Mouse (Mus musculus) layer of hippocampus, postnatal 36 days (tissue): ENCODE results near the gene Hspa1b. TPM values are rescaled to one million over a fixed set of nuclear protein-coding genes. Genes with fewer than 3 reads are reported as not detected.
"Not testable (repeated sequence)": the region's sequence is repeated elsewhere in the genome, so short reads cannot be mapped to it uniquely, and the experiment has no call there.

Source experiments
- DNase-seq, 2 experiments: peaks; one replicate each; pipeline ENCODE4 v3.0.0; 2022
- total RNA-seq, 2 experiments: library from RNA; stranded (reverse); gene quantifications; 2 replicates each; pipeline ENCODE4 v1.2.3; 2021

Gene Hspa1b
- total RNA-seq, 2 experiments from 2014 or later: 28.0 to 35.6 TPM

DNA sequence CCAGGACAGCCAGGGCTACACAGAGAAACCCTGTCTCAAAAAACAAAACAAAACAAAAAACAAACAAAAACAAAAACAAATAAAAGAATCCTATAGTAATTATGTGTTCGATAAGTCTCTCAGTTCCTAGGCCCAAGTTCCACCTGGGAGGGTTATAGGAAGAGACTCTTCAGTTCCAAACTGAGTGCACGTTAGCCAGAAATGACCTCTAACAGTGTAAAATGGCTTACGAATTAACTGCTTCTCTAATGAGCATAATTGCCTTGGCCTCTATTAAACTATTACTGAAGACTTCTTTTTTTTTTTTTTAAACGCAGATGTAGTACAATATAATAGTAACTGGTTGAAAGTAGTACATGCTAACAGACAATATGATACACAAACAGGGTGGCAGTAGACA lies 5.1 kb downstream of the Hspa1b start:
- DNase-seq: no peak

DNA sequence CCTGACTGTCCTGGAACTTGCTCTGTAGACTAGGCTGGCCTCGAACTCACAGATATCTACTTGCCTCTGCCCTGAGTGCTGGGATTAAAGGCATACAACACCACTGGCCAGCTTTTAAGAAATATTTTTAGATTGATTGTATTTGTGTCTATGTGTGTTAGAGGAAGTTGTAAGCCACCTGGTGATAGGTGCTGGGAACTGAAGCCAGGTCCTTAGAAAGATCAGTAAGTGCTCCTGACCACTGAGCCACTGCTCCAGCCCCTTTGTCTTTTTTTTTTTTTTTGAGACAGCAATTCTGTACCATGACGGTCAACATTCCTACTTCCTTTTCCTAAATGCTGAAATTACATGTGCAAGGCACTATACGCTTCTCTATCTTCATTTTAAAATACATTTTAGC lies 5.8 kb downstream of the Hspa1b start:
- DNase-seq: no peak

DNA sequence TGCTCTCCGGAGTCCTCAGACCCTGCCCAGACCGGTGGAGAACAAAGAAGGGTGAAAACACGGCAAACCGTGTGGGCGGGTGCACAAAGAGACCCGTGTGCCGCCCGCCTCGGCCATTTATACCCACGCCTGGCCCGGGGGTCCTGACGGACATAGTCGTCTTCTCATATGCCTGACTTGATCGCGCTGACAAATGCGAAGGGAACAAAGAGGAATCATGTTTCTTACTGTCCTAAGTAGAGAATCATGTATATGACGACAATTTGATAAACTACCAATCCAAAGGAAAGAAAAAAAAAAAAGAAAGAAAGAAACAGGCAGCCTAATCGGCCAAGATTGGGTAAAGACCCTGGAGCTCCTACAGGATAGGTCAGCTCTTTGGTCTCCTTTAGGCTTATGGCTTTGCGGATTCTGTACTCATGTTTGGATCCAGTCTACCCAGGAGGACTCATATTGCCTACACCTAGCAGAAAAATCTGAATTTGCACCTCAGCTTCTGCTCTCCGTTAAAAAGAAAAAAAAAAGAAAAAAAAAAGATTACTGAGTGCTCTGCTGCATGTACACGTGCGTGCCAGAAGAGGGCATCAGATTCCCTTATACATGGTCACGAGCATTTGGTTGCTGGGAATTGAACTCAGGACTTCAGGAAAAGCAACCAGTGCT lies 6.5 kb downstream of the Hspa1b start:
- DNase-seq: peak; percentile 74 to 76

DNA sequence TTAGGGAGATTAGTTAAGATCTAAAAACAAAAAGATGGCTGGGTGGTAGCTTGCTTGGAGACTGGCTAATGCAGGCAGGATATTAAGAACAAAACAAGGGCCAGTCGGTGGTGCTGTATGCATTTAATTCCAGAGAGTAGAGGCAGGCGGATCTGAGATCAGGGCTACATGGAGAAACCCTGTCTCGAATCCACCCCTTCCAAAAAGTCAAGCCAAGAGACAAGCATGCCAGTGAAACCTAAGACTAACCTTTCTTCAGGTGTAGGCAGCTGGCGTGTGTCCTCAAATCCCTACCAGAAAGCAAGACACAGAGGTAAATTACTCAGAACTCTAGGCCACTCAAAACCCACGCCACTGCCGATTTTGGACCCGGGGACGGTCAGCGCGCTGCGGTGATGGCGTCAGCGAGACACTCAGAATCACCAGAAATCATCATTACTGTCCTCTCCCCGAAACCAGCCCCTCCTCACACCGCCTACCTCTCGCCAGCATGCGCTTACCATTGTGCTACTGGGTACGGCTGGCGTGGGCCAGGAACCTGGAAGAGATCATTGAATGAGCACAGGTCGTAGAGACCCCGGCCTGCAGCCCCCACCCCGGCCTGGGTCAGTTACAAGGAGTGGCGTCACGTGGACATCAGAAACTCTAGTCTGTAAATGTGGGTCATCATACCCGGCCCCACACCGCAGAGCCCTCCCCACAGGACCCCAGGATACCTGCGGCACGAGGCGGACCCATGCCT lies 7.2 kb downstream of the Hspa1b start:
- no peak for DNase-seq

DNA sequence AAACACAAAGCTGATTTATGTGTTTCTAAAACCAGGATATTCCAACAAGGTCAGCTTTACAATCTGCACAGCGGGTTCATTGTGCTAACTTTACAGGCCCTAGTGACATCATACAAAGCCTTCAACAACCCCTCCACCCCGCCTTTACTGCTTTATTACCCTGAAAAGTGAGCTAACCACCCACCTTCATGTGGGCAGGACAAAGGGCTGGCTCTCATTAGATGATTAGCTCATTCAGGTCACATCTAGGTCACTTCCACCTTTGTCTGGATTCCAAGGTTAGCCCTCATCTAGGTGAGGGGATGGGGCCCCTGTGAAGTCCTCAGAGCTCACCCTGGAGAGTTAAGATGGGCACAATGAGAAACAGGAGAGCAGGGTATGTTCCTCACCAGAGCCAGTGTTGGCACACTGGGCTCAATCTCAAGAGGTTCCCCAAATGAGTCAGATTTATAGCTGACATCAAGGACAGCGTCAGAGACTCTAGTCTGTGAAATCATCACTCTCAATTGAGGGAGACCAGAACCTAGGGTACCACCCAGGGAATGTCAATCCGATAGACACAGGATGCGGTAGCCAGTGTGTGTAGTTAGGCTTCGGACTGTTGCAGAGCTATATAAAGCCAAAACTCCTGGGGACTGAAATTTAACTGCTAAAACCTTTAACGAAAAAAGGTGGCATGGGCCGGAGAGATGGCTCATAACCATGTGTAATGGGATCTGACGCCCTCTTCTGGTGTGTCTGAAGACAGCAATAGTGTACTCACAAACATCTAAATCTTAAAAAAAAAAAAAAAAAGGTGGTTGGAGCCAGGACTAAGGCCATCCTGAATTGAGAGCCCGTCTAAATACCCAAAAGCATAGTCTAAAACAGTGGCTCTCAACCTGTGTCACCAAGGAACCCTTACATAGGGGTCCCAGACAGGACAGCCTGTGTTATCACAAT lies 8.3 kb downstream of the Hspa1b start:
- DNase-seq: no peak

DNA sequence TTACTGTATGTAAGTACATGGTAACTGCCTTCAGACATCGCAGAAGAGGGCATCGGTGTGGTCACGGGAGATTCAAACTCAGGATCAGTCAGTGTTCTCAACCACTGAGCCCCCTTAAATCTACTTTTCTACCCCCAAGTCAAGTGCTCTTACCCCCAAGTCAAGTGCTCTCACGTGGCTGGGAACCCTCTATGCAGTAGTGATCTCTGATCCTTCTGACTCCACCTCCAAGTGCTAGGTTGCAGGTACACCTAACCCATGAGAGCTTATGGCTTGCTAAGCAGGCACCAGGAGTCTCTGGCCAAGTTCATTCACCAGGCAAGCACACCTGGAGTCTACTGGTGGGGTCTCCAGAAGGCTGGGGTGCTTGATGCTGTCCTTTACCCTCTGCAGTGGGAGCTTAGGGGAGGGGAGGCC lies 9.5 kb downstream of the Hspa1b start:
- DNase-seq: no peak

DNA sequence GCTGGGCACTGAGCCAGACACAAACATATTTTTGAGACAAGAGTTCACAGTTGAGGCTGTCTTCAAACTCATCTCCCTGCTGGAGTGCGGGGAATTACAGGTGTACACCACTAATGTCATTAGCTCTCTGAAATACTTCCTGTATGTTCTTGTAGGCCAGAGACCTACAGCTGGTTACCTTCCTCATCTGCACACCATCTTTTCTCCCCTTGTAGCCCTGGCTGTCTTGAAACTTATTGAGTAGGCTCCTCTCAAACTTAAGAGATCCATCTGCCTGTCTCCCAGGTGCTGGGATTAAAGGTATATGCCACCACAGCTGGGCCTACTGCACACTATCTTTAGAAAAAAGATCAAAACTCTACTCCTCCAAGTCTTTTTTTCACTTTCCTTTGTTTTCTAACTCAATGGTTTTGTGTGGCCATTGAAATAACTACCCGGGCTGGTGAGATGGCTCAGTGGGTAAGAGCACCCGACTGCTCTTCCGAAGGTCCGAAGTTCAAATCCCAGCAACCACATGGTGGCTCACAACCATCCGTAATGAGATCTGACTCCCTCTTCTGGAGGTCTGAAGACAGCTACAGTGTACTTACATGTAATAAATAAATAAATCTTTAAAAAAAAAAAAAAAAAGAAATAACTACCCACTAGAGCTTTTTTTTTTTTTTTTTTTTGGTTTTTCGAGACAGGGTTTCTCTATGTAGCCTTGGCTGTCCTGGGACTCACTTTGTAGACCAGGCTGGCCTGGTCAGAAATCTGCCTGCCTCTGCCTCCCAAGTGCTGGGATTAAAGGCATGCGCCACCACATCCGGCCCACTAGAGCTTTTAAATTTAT lies 10.1 kb downstream of the Hspa1b start:
- not testable (repeated sequence) for DNase-seq

DNA sequence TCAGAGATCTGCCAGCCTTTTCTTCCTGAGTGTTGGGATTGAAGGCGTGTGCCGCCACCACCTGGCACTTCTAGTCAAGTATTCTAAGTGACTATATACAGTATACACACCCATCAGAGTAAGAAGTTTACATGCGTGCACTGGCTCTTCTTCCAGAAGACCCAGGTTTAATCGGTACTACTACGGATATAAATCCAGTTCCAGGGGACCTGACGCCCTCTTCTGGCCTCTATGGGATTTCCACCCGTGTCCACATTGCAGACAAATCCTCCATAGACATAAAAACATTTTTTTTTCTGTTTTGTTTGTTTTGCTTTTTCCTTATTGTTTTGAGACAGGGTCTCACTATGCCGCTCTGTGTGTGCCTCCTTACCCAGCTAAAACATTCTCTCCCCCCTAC lies 11.4 kb downstream of the Hspa1b start:
- DNase-seq: no peak

DNA sequence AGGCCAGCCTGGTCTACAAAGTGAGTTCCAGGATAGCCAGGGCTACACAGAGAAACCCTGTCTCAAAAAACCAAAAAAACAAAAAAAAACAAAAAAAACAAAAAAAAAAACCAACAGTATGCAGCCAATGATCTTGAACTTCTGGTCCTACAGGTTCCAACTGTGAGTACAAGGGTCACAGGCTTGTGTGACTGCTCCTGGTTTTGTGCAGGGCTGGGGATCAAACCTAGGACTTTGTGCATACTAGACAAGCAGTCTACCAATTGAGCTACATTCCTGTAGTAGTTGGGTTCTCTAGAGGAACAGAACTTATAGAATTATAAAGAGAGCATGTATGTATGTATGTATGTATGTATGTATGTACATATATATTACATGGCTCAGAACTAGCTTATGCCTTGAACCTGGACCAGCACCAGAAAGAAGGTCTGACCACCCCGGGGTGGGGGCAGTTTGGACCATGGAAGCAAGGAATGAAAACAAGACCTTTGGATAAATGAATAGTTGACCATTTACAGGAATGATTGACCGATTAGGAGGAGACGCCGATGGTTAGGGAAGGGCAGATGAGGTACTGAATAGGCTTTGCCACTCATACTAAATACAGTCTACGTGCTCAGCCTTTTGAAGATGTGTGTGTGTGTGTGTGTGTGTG lies 12.4 kb downstream of the Hspa1b start:
- DNase-seq: no peak

DNA sequence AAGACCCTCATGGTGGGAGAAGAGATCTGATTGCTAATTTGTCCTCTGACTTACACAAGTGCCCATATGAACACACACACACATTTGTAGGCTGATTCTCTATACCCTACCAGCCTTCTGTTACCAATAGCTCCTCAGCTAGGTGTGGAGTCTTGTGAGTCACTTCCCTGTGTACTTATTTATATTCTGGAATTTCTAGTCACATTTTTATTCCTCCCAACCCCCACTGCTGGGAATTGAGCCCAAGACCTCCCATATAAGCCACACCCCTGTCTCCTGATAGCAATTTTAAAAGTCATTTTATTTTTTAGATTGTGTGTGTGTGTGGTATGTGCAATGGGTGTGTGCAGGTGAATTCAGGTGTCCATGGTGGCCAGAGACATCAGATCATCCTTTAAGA lies 14.7 kb downstream of the Hspa1b start:
- DNase-seq: no peak

DNA sequence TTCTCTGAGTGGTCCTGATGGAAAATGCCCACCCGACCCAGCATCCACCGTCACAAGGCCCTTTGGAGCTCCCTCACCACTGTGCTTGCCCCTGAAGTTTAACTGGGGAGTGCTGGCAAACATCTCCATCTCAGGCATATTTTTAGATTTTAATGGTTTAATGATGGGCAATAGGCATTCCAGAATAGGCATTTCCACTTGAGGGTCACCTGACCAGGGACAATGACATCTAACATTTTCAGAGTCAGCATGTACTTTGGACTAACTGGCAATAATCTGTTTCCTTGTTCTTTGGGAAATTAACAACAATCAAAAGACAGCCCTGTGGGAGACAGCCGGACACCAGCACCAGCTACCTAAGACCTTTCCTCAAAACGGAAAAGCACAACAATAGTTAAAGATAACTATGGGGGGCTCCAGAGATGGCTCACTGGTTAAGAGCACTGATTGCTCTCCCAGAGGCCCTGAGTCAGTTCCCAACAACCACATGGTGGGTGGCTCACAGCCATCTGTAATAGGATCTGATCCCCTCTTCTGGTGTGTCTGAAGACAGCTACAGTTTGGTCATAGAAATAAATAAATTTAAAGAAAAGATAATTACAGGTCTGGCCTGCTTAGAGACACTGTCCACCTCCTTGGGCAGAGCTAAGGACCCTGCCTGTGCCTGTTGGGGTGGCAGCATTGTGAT lies 15.8 kb downstream of the Hspa1b start:
- no peak for DNase-seq

DNA sequence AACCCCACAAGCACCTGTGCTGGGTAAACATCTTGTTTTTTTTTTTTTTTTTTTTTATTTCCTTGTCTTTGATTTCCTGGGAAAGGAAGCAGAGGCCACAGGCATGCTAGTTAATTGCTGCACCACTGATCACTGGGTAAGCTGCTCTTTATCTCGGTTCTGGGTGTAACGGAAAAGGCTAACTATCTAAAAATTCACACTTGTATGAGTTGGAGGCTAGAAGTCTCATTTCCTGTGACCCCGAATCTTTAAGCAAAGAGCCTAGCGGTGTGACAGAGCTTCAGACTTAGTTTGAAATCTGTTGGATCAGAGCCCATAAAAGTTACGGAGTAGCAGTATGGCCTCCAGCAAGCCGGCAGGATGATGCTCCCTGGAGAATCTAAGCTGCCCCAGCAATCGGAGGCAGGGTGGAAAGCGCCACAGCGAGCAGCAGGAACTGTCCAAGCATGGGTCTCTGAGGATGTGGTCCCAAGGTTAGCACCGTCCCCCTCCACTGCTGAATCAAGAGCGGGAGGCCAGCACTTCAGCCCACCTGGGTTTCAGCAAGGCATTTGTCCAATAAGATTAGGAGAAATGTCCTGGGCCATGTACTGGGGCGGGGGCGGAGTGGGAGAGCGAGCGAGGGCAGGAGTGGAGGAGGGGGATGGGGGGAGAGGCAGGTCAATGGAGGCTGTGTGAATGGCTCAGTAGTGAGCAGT lies 17.5 kb downstream of the Hspa1b start:
- DNase-seq: no peak

DNA sequence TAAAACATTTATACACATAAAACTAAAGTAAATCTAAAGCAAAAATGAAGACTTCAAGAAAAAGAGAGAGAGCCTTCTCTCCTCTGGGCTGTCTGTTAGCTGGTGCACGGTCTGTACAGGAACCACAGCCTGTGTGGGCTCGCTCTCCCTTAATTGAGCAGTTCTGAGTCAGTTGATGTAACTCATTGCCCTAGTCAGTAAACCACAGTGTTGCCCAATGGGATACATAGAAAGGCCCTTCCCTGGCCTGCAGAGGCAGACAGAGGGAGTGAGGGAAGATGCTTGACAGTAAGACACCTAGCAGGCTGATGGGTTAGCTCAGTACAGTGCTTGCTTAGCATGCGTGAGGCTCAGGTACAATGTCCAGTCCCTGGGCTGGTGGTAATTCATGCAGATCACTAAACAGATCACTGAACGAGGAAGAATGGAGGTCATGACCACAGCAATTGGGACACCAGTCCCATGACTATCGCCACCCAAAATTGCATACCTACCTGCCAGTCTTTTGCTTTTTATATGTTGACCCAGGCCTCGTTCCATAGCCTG lies 21.0 kb downstream of the Hspa1b start:
- no peak for DNase-seq

DNA sequence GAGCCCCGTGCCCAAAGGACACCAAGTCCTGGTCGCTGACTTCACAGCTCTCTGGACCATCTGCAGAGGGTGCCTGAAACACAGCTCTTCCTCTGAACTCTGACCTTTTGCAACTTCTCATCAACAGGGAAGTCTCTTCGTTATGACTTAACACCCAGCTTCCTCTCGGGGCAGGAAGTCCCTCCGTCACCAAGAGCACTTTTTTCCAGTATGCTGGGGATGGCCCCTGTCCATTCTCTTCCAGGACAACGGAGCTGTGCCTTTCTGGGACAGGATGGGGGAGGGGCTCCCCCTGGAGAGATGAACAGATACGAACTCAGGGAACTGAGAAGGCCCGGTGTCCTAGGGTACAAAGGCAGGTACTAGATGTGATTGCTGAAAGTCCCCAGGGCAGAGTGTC lies 24.2 kb downstream of the Hspa1b start:
- no peak for DNase-seq

DNA sequence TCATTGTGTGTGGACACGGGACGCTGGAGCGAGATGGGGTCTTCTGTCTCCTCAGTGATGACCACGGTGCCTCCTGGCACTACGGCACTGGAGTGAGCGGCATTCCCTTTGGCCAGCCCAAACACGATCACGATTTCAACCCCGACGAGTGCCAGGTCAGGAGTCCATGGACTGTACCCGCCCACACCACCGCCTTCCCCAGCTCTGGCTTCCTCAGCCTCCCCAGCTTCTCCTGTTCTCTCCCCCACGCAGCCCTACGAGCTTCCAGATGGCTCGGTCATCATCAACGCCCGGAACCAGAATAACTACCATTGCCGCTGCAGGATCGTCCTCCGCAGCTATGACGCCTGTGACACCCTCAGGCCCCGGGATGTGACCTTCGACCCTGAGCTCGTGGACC lies 25.0 kb downstream of the Hspa1b start:
- no peak for DNase-seq

DNA sequence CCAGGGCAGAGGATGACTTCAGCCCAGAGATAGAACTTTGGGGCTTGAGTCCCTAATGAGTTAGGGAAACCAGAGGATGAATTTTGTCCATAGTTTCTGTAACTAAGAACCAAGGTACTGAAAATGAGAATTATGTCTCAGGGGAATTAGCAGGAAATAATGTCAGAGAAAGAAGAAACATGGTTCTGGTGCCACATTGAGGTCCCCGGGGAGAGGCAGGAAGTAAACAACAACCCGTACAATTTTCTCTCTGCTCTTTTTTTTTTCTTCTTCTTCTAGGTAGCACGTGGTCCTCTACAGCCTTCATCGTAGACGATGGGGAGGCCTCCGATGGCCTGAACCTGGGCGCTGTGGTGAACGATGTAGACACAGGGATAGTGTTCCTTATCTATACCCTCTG lies 26.8 kb downstream of the Hspa1b start:
- no peak for DNase-seq

DNA sequence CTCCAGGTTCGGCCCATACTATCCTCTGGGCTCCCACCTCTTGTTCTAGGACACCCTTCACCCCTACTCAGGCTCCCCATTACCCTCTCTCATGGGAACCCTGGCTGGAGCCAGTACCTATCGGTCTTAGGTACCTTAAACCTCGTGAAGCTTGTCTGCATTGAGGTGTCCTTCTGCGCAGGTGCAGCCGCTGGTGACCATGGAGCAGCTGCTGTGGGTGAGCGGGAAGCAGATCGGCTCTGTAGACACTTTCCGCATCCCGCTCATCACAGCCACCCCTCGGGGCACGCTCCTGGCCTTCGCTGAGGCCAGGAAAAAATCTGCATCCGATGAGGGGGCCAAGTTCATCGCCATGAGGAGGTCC lies 27.3 kb downstream of the Hspa1b start:
- peak; percentile 31 to 36 for DNase-seq

DNA sequence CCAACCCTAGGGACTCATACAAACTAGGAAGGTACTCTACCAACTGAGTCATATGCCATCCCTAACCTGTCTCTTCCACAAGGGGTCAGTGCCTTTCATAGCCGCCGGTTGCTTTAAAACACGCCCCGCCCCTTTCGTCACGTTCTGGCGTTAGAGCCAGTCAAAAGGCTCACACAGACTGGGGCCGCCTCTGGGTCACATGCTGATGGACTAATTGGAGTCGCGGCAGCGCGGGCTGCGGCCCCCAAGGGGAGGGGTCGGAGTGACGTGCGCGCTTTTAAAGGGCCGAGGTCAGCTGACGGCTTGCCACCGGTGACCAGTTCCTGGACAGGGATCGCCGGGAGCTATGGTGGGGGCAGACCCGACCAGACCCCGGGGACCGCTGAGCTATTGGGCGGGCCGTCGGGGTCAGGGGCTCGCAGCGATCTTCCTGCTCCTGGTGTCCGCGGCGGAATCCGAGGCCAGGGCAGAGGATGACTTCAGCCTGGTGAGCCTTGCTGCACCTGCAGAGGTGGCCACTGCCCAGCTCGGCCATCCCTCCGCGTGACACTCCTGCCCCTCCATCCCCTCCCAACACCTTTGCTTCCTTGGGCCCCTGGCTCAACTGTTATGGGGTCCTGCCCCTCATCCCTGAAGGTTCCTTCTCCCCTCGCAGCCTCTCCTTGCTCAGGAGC lies 27.8 kb downstream of the Hspa1b start, which contains the start of gene Neu1:
Gene Neu1 (plus strand): TSS at position 193 of the 674 bp plus-strand sequence.
- DNase-seq: peak; percentile 96 to 98

DNA sequence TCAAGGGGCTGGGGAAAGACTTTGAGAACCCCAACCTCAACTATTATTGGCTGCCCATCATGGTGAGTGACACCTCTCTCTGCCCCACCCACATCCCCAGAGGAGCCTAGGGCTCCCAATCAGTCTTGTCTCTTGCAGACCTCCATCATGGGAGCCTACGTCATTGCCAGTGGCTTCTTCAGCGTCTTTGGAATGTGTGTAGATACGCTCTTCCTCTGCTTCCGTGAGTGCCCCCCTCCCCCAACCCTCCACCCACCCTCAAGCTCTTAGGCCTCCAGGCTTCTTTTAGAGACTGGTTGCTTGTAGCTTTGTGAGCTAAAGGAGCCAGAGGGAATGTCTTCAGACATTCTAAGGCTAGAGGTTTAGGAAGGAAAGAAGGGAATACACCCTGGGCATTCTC lies 30.2 kb downstream of the Hspa1b start:
- no peak for DNase-seq
